Mouse (Mus musculus) C2C12 (cell line): ENCODE results near the gene Wfdc13. TPM values are rescaled to one million over a fixed set of nuclear protein-coding genes. Genes with fewer than 3 reads are reported as not detected.

Experiments used
- H3K27me3 ChIP-seq: one replicate; pipeline ENCODE4 v1.6.1; 2011; ENCODE audit not compliant: control insufficient read depth, insufficient read depth, insufficient read length
- H3K36me3 ChIP-seq: one replicate; pipeline ENCODE4 v1.6.1; 2011; ENCODE audit not compliant: control insufficient read depth, insufficient read depth
- H3K4me3 ChIP-seq: one replicate; pipeline ENCODE4 v1.5.1; 2011; ENCODE audit warnings: mild to moderate bottlenecking, control low read depth; ENCODE audit not compliant: poor library complexity, insufficient read depth, severe bottlenecking
- H3K79me2 ChIP-seq: one replicate; pipeline ENCODE4 v1.6.1; 2011; ENCODE audit not compliant: control insufficient read depth, insufficient read depth
- H3K79me3 ChIP-seq: one replicate; pipeline ENCODE4 v1.6.1; 2011; ENCODE audit warnings: low read depth, control low read depth
- H3ac ChIP-seq: one replicate; pipeline ENCODE3; 2011; ENCODE audit warnings: low read depth; ENCODE audit not compliant: control insufficient read depth, insufficient read length
- CEBPB ChIP-seq: IDR thresholded peaks from one replicate; pipeline ENCODE4 v1.6.1; 2011; ENCODE audit warnings: low read depth, mild to moderate bottlenecking, control low read depth, moderate library complexity
- CTCF ChIP-seq: IDR thresholded peaks from one replicate; pipeline ENCODE4 v1.5.1; 2011; ENCODE audit not compliant: control insufficient read depth, insufficient read depth, insufficient read length
- FOSL1 ChIP-seq: IDR thresholded peaks from one replicate; pipeline ENCODE4 v1.8.0; 2011; ENCODE audit warnings: mild to moderate bottlenecking, low read length; ENCODE audit not compliant: poor library complexity, insufficient read depth, severe bottlenecking
- MAX ChIP-seq: IDR thresholded peaks from one replicate; pipeline ENCODE4 v1.6.1; 2011; ENCODE audit warnings: mild to moderate bottlenecking, control low read depth
- MYOD1 ChIP-seq: IDR thresholded peaks from one replicate; pipeline ENCODE4 v1.6.1; 2011; ENCODE audit warnings: low read depth; ENCODE audit not compliant: control insufficient read depth, insufficient read length
- MYOG ChIP-seq: IDR thresholded peaks from one replicate; pipeline ENCODE4 v1.6.1; 2011; ENCODE audit not compliant: control insufficient read depth, insufficient read length; ENCODE audit errors: extremely low read depth
- USF1 ChIP-seq: IDR thresholded peaks from one replicate; pipeline ENCODE4 v1.6.1; 2011; ENCODE audit warnings: low read depth, mild to moderate bottlenecking, control low read depth, moderate library complexity
- polyA plus RNA-seq: library from polyadenylated mRNA; unstranded; fragments of >200 nt; fragmentation: generic; extraction: Trizol; gene quantifications from one replicate; pipeline ENCODE4 v1.2.1, GENCODE M21; 2012; ENCODE audit warnings: missing spikeins

Wfdc13 gene
- polyA plus RNA-seq, 1 experiment, result not detected

GRCm38 (mm10) chr2:164656483-164656882 is 28.4 kb upstream of the Wfdc13 start, which contains the start of gene Wfdc9:
Gene Wfdc9 (minus strand): TSS chr2:164656583.
- Histone ChIP-seq H3K4me3 (no peak within 1 kb of the TSS), H3ac (no peak within 1 kb of the TSS), H3K27me3 (peaks cover 37% of the 10 kb centered on the region), H3K79me3 (no peaks in the 10 kb centered on the region), H3K36me3 (no peaks in the 10 kb centered on the region), H3K79me2 (no peaks in the 10 kb centered on the region)
- TF ChIP-seq FOSL1 (no peak), CTCF (no peak), MAX (no peak), USF1 (no peak), MYOD1 (no peak), MYOG (no peak), CEBPB (no peak)

- Histone ChIP-seq H3K27me3 (peaks cover 10% of the 10 kb centered on the region), H3K4me3 (no peak overlapping the region), H3K36me3 (no peaks in the 10 kb centered on the region), H3K79me3 (no peaks in the 10 kb centered on the region), H3ac (no peak overlapping the region), H3K79me2 (no peaks in the 10 kb centered on the region)
- TF ChIP-seq FOSL1, result no peak
- no peak for TF ChIP-seq MAX
- TF ChIP-seq USF1, result no peak
- TF ChIP-seq MYOD1, result no peak
- no peak for TF ChIP-seq CTCF
- no peak for TF ChIP-seq CEBPB
- TF ChIP-seq MYOG, result no peak
Observed at GRCm38 (mm10) chr2:164664851-164665250, 20.1 kb upstream of the Wfdc13 start.

GRCm38 (mm10) chr2:164670261-164670660 is 14.6 kb upstream of the Wfdc13 start:
- H3K79me3 ChIP-seq, result no peaks in the 10 kb centered on the region

GRCm38 (mm10) chr2:164670938-164671337 is 14.0 kb upstream of the Wfdc13 start:
- Histone ChIP-seq H3ac (no peak overlapping the region), H3K27me3 (peaks cover 15% of the 10 kb centered on the region), H3K79me2 (no peaks in the 10 kb centered on the region), H3K4me3 (no peak overlapping the region), H3K79me3 (no peaks in the 10 kb centered on the region), H3K36me3 (no peaks in the 10 kb centered on the region)
- TF ChIP-seq FOSL1 (no peak), MAX (no peak), CEBPB (no peak), MYOD1 (peak; percentile 12), CTCF (no peak)

More at GRCm38 (mm10) chr2:164670261-164670660, 14.6 kb upstream of the Wfdc13 start:
- TF ChIP-seq CEBPB (no peak), MAX (no peak), MYOD1 (no peak), MYOG (no peak), CTCF (no peak), USF1 (no peak), FOSL1 (no peak)
- Histone ChIP-seq H3K27me3 (peaks cover 16% of the 10 kb centered on the region), H3ac (no peak overlapping the region), H3K4me3 (no peak overlapping the region), H3K79me2 (no peaks in the 10 kb centered on the region), H3K36me3 (no peaks in the 10 kb centered on the region)

- Histone ChIP-seq H3K79me2 (no peaks in the 10 kb centered on the region), H3ac (no peak within 1 kb of the TSS), H3K36me3 (no peaks in the 10 kb centered on the region), H3K27me3 (peaks cover 7% of the 10 kb centered on the region), H3K4me3 (no peak within 1 kb of the TSS), H3K79me3 (no peaks in the 10 kb centered on the region)
- no peak for TF ChIP-seq CTCF
- no peak for TF ChIP-seq MYOG
- TF ChIP-seq FOSL1, result no peak
- TF ChIP-seq MYOD1, result no peak
- TF ChIP-seq CEBPB, result no peak
- TF ChIP-seq MAX, result no peak
- no peak for TF ChIP-seq USF1
Observed at GRCm38 (mm10) chr2:164673987-164674386, 10.9 kb upstream of the Wfdc13 start, which contains the start of gene Wfdc11. Gene Wfdc11 (minus strand): TSS chr2:164674087.

GRCm38 (mm10) chr2:164676103-164676502 is 8.8 kb upstream of the Wfdc13 start:
- no peak for TF ChIP-seq CEBPB
- no peak for TF ChIP-seq MYOD1
- no peak for TF ChIP-seq USF1
- TF ChIP-seq CTCF, result no peak
- TF ChIP-seq FOSL1, result no peak
- TF ChIP-seq MYOG, result no peak
- TF ChIP-seq MAX, result no peak
- Histone ChIP-seq H3K79me2 (no peaks in the 10 kb centered on the region), H3ac (no peak overlapping the region), H3K79me3 (no peaks in the 10 kb centered on the region), H3K27me3 (peaks cover 3% of the 10 kb centered on the region), H3K36me3 (no peaks in the 10 kb centered on the region), H3K4me3 (no peak overlapping the region)
